Mouse (Mus musculus): ENCODE results near the gene Hgfac. TPM values are rescaled to one million over a fixed set of nuclear protein-coding genes. Genes with fewer than 3 reads are reported as not detected.

Hgfac gene
- polyA plus RNA-seq, 1 experiment from 2014 or later = 0.49 TPM

- peaks cover 69% of the 10 kb centered on the region for H3K36me3 ChIP-seq (ENCODE audit: control insufficient read depth, insufficient read depth, low read length)
- H3K4me1 ChIP-seq (ENCODE audit: control insufficient read depth, insufficient read depth, low read length) = no peaks in the 10 kb centered on the region
- no peaks in the 10 kb centered on the region for H3K9me3 ChIP-seq (ENCODE audit: control insufficient read depth, low read length)
- no peak overlapping the region for H3K4me3 ChIP-seq (ENCODE audit: low read depth, low read length)
- H3K4me2 ChIP-seq (ENCODE audit: low read depth, low read length) = no peak overlapping the region
- H3K9ac ChIP-seq (ENCODE audit: low read depth, low read length) = no peak overlapping the region
- ATAC-seq (ENCODE audit: low read depth) (no peak), DNase-seq (ENCODE audit: low spot score) (no peak)
- 95% methylated on average over 5 of the region's 5 CpGs for WGBS
- H3K27me3 ChIP-seq (replicated peaks; ENCODE audit: control insufficient read depth, insufficient read depth, low read length) = no peaks in the 10 kb centered on the region
- H3K27ac ChIP-seq (replicated peaks; ENCODE audit: low read depth, low read length) = 0 out of 2 replicates have a peak overlapping the region, but pooled peaks have one; percentile 22
These were observed 11.6 kb upstream of the Hgfac start for GRCm38 (mm10) chr5:35029755-35030154.

GRCm38 (mm10) chr5:35033068-35033467, 8.2 kb upstream of the Hgfac start:
- no peak overlapping the region for H3K9ac ChIP-seq (ENCODE audit: low read depth, low read length)
- no peaks in the 10 kb centered on the region for H3K4me1 ChIP-seq (ENCODE audit: control insufficient read depth, insufficient read depth, low read length)
- 79% methylated on average over 5 of the region's 5 CpGs for WGBS
- ATAC-seq (ENCODE audit: low read depth) = peak; percentile 30; the same call in 1 of the 2 replicates
- H3K27ac ChIP-seq (replicated peaks; ENCODE audit: low read depth, low read length) = no peak overlapping the region
- DNase-seq (ENCODE audit: low spot score) = no peak
- H3K9me3 ChIP-seq (ENCODE audit: control insufficient read depth, low read length) = no peaks in the 10 kb centered on the region
- peaks cover 40% of the 10 kb centered on the region for H3K36me3 ChIP-seq (ENCODE audit: control insufficient read depth, insufficient read depth, low read length)
- no peak overlapping the region for H3K4me2 ChIP-seq (ENCODE audit: low read depth, low read length)
- no peak overlapping the region for H3K4me3 ChIP-seq (ENCODE audit: low read depth, low read length)
- H3K27me3 ChIP-seq (replicated peaks; ENCODE audit: control insufficient read depth, insufficient read depth, low read length) = no peaks in the 10 kb centered on the region

GRCm38 (mm10) chr5:35033619-35034018, 7.7 kb upstream of the Hgfac start:
- Histone ChIP-seq H3K4me2 (ENCODE audit: low read depth, low read length) (no peak overlapping the region), H3K9ac (ENCODE audit: low read depth, low read length) (no peak overlapping the region), H3K36me3 (ENCODE audit: control insufficient read depth, insufficient read depth, low read length) (peaks cover 35% of the 10 kb centered on the region), H3K27me3 (replicated peaks; ENCODE audit: control insufficient read depth, insufficient read depth, low read length) (no peaks in the 10 kb centered on the region), H3K4me3 (ENCODE audit: low read depth, low read length) (no peak overlapping the region), H3K9me3 (ENCODE audit: control insufficient read depth, low read length) (no peaks in the 10 kb centered on the region), H3K4me1 (ENCODE audit: control insufficient read depth, insufficient read depth, low read length) (no peaks in the 10 kb centered on the region), H3K27ac (replicated peaks; ENCODE audit: low read depth, low read length) (no peak overlapping the region)
- no peak for DNase-seq (ENCODE audit: low spot score)
- ATAC-seq (ENCODE audit: low read depth) = no peak
- WGBS = 53% methylated on average over 1 of the region's 1 CpGs

GRCm38 (mm10) chr5:35035141-35035540, 6.2 kb upstream of the Hgfac start:
- ATAC-seq (ENCODE audit: low read depth) (no peak), DNase-seq (ENCODE audit: low spot score) (no peak)
- WGBS = 86% methylated on average over 5 of the region's 5 CpGs
- no peak overlapping the region for H3K27ac ChIP-seq (replicated peaks; ENCODE audit: low read depth, low read length)
- H3K27me3 ChIP-seq (replicated peaks; ENCODE audit: control insufficient read depth, insufficient read depth, low read length) = no peaks in the 10 kb centered on the region
- no peaks in the 10 kb centered on the region for H3K9me3 ChIP-seq (ENCODE audit: control insufficient read depth, low read length)
- H3K4me2 ChIP-seq (ENCODE audit: low read depth, low read length) = no peak overlapping the region
- no peaks in the 10 kb centered on the region for H3K4me1 ChIP-seq (ENCODE audit: control insufficient read depth, insufficient read depth, low read length)
- no peak overlapping the region for H3K4me3 ChIP-seq (ENCODE audit: low read depth, low read length)
- peaks cover 20% of the 10 kb centered on the region; the same call in 1 of the 2 replicates for H3K36me3 ChIP-seq (ENCODE audit: control insufficient read depth, insufficient read depth, low read length)
- no peak overlapping the region for H3K9ac ChIP-seq (ENCODE audit: low read depth, low read length)

GRCm38 (mm10) chr5:35035795-35036194, 5.5 kb upstream of the Hgfac start:
- ATAC-seq (ENCODE audit: low read depth) (no peak), DNase-seq (ENCODE audit: low spot score) (no peak)
- Histone ChIP-seq H3K4me1 (ENCODE audit: control insufficient read depth, insufficient read depth, low read length) (no peaks in the 10 kb centered on the region), H3K27me3 (replicated peaks; ENCODE audit: control insufficient read depth, insufficient read depth, low read length) (no peaks in the 10 kb centered on the region), H3K4me3 (ENCODE audit: low read depth, low read length) (no peak overlapping the region), H3K4me2 (ENCODE audit: low read depth, low read length) (no peak overlapping the region), H3K9ac (ENCODE audit: low read depth, low read length) (no peak overlapping the region), H3K27ac (replicated peaks; ENCODE audit: low read depth, low read length) (no peak overlapping the region), H3K36me3 (ENCODE audit: control insufficient read depth, insufficient read depth, low read length) (peaks cover 15% of the 10 kb centered on the region; the same call in 1 of the 2 replicates), H3K9me3 (ENCODE audit: control insufficient read depth, low read length) (no peaks in the 10 kb centered on the region)
- WGBS = 69% methylated on average over 4 of the region's 4 CpGs

GRCm38 (mm10) chr5:35037438-35037837, 3.9 kb upstream of the Hgfac start:
- Histone ChIP-seq H3K27me3 (replicated peaks; ENCODE audit: control insufficient read depth, insufficient read depth, low read length) (no peaks in the 10 kb centered on the region), H3K36me3 (ENCODE audit: control insufficient read depth, insufficient read depth, low read length) (0 out of 2 replicates have a peak, but pooled peaks cover 5% of the 10 kb centered on the region), H3K4me3 (ENCODE audit: low read depth, low read length) (no peak overlapping the region), H3K9ac (ENCODE audit: low read depth, low read length) (no peak overlapping the region), H3K4me1 (ENCODE audit: control insufficient read depth, insufficient read depth, low read length) (no peaks in the 10 kb centered on the region), H3K9me3 (ENCODE audit: control insufficient read depth, low read length) (no peaks in the 10 kb centered on the region), H3K4me2 (ENCODE audit: low read depth, low read length) (no peak overlapping the region), H3K27ac (replicated peaks; ENCODE audit: low read depth, low read length) (no peak overlapping the region)
- ATAC-seq (ENCODE audit: low read depth) (no peak), DNase-seq (ENCODE audit: low spot score) (no peak)

- H3K9ac ChIP-seq (ENCODE audit: low read depth, low read length) = no peak overlapping the region
These were observed 1.3 kb downstream of the Hgfac start for GRCm38 (mm10) chr5:35042431-35043109.

GRCm38 (mm10) chr5:35043110-35043451, 1.8 kb downstream of the Hgfac start:
- peak; percentile 90 for DNase-seq (ENCODE audit: low spot score)
- 18% methylated on average over 1 of the region's 1 CpGs for WGBS
- Histone ChIP-seq H3K36me3 (ENCODE audit: control insufficient read depth, insufficient read depth, low read length) (no peaks in the 10 kb centered on the region), H3K27me3 (replicated peaks; ENCODE audit: control insufficient read depth, insufficient read depth, low read length) (no peaks in the 10 kb centered on the region), H3K4me3 (ENCODE audit: low read depth, low read length) (no peak overlapping the region), H3K9me3 (ENCODE audit: control insufficient read depth, low read length) (no peaks in the 10 kb centered on the region), H3K4me1 (ENCODE audit: control insufficient read depth, insufficient read depth, low read length) (no peaks in the 10 kb centered on the region), H3K4me2 (ENCODE audit: low read depth, low read length) (no peak overlapping the region), H3K9ac (ENCODE audit: low read depth, low read length) (no peak overlapping the region), H3K27ac (replicated peaks; ENCODE audit: low read depth, low read length) (no peak overlapping the region)
- ATAC-seq (ENCODE audit: low read depth) = peak; percentile 84

More at GRCm38 (mm10) chr5:35042431-35043109, 1.3 kb downstream of the Hgfac start:
- no peaks in the 10 kb centered on the region for H3K36me3 ChIP-seq (ENCODE audit: control insufficient read depth, insufficient read depth, low read length)
- DNase-seq (ENCODE audit: low spot score) = no peak
- no peaks in the 10 kb centered on the region for H3K9me3 ChIP-seq (ENCODE audit: control insufficient read depth, low read length)
- peak; percentile 23; the same call in 1 of the 2 replicates for ATAC-seq (ENCODE audit: low read depth)
- H3K27ac ChIP-seq (replicated peaks; ENCODE audit: low read depth, low read length) = no peak overlapping the region
- H3K4me2 ChIP-seq (ENCODE audit: low read depth, low read length) = no peak overlapping the region
- no peak overlapping the region for H3K4me3 ChIP-seq (ENCODE audit: low read depth, low read length)
- 65% methylated on average over 10 of the region's 10 CpGs for WGBS
- no peaks in the 10 kb centered on the region for H3K4me1 ChIP-seq (ENCODE audit: control insufficient read depth, insufficient read depth, low read length)
- no peaks in the 10 kb centered on the region for H3K27me3 ChIP-seq (replicated peaks; ENCODE audit: control insufficient read depth, insufficient read depth, low read length)

GRCm38 (mm10) chr5:35050541-35050940, 9.2 kb downstream of the Hgfac start:
- WGBS = 67% methylated on average over 5 of the region's 5 CpGs
- Histone ChIP-seq H3K36me3 (ENCODE audit: control insufficient read depth, insufficient read depth, low read length) (no peaks in the 10 kb centered on the region), H3K27me3 (replicated peaks; ENCODE audit: control insufficient read depth, insufficient read depth, low read length) (no peaks in the 10 kb centered on the region), H3K27ac (replicated peaks; ENCODE audit: low read depth, low read length) (no peak overlapping the region), H3K4me1 (ENCODE audit: control insufficient read depth, insufficient read depth, low read length) (no peaks in the 10 kb centered on the region), H3K4me2 (ENCODE audit: low read depth, low read length) (no peak overlapping the region), H3K9ac (ENCODE audit: low read depth, low read length) (no peak overlapping the region), H3K9me3 (ENCODE audit: control insufficient read depth, low read length) (no peaks in the 10 kb centered on the region), H3K4me3 (ENCODE audit: low read depth, low read length) (no peak overlapping the region)
- DNase-seq (ENCODE audit: low spot score) (no peak), ATAC-seq (ENCODE audit: low read depth) (no peak)

Data from embryonic facial prominence, embryonic 14.5 days (tissue).